8 mouse cellular contexts compared by ENCODE assay signal in the genomic region with DNA sequence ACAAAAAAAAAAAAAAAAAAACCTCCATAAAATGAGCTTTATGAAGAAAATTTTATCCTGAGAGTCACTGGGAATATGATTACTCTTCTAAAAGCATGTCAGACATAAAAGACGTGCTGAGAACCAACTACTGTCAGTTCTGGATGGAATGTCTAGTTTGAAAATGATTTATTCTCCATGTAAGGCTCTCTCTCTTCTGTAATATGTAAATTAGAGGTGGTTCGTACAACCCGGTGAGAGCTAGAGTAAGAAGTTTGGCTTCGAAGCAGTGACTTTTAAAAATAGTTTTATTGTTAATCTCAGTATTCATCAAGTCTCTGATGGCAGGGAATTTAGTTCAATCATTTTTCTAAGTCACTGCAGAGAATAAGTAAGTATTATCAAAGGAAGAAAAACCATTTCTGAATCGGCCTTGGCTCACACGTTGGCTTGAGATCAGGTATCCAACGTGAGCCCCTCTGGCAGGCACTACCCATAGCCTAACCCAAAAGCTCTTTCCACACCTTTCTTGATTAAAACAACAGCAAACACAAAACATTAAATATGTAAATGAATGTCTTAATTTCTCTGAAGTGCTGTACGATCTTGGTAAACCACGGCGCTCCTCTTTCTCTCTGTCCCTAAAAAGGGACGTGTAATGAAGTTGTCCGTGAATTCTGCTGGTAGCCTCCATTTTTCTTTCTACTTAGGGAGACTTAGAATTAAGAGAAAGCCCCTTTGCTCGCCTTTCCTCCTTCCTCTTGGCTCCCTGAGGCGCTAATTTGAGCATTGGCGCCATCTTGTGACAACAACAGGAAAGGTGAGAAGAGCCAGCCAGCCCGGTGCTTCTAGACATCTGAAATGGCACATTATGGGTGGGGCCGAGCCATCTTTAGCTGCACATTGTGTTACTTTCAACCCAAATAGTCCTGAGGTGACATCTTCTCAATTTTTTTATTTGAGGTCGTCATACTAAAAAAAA. TPM values are rescaled to one million over a fixed set of nuclear protein-coding genes. Genes with fewer than 3 reads are reported as not detected.
DNase-seq lines count a peak whose midpoint lies in the region; ATAC-seq lines count a peak whose summit lies in the region.

No protein-coding gene starts in this region.

- peak; percentile 90 for DNase-seq in ES-CJ7 (ENCODE audit: low read depth, low spot score)
- DNase-seq in c-Kit-positive CD71-positive TER-119-positive erythroid progenitor cells, embryonic 14.5 days (ENCODE audit: low spot score) = peak; percentile 67
- DNase-seq in heart, postnatal 36 days = peak; percentile 75 to 77
- DNase-seq in layer of hippocampus, adult 18-20 months (ENCODE audit: low spot score in 2 of 2) = peak; percentile 65 to 90
- peak; percentile 74 to 75 for DNase-seq in lung, adult 18-20 months
- DNase-seq in testis, postnatal 10 days (ENCODE audit: low spot score) = peak; percentile 80

- intact Hi-C loops in heart, postnatal 36 days (cut with DNase I) = loop anchor here (1.0 to 10.0 kb wide), 6 partner anchors 71 to 621 kb away; a partner anchor contains a TSS

- peak overlapping the region; percentile 4; the same call in 1 of the 2 replicates for H3K9ac ChIP-seq in forebrain, embryonic 16.5 days (replicated peaks; ENCODE audit: low read depth, low read length)
- no peak overlapping the region for H3K9ac ChIP-seq in neural tube, embryonic 15.5 days (replicated peaks)

- H3K27me3 ChIP-seq in forebrain, embryonic 16.5 days (replicated peaks; ENCODE audit: control insufficient read depth, insufficient read depth, low read length) = no peaks in the 10 kb centered on the region
- 0 out of 2 replicates have a peak, but pooled peaks cover 3% of the 10 kb centered on the region for H3K27me3 ChIP-seq in neural tube, embryonic 15.5 days (replicated peaks)

- 19% methylated on average over 18 of the region's 18 CpGs for WGBS in forebrain, embryonic 16.5 days
- WGBS in neural tube, embryonic 15.5 days = 15% methylated on average over 18 of the region's 18 CpGs

- no peaks in the 10 kb centered on the region for H3K36me3 ChIP-seq in forebrain, embryonic 16.5 days (ENCODE audit: control insufficient read depth, insufficient read depth)
- H3K36me3 ChIP-seq in neural tube, embryonic 15.5 days = no peaks in the 10 kb centered on the region

- peak overlapping the region; percentile 57; the same call in 1 of the 2 replicates for H3K27ac ChIP-seq in forebrain, embryonic 16.5 days (ENCODE audit: low read length)
- no peak overlapping the region for H3K27ac ChIP-seq in neural tube, embryonic 15.5 days (replicated peaks)

- ATAC-seq in forebrain, embryonic 16.5 days = peak; percentile 87
- ATAC-seq in neural tube, embryonic 15.5 days (ENCODE audit: low FRiP score) = peak; percentile 87; the same call in 1 of the 2 replicates

- H3K9me3 ChIP-seq in forebrain, embryonic 16.5 days (ENCODE audit: control insufficient read depth, low read length) = no peaks in the 10 kb centered on the region
- no peaks in the 10 kb centered on the region for H3K9me3 ChIP-seq in neural tube, embryonic 15.5 days (replicated peaks)

- H3K4me2 ChIP-seq in forebrain, embryonic 16.5 days (ENCODE audit: low read length) = peak overlapping the region; percentile 41
- H3K4me2 ChIP-seq in neural tube, embryonic 15.5 days = peak overlapping the region; percentile 52

- H3K4me1 ChIP-seq in forebrain, embryonic 16.5 days (replicated peaks; ENCODE audit: control insufficient read depth, insufficient read depth, low read length) = peaks cover 5% of the 10 kb centered on the region; the same call in 1 of the 2 replicates
- peaks cover 7% of the 10 kb centered on the region for H3K4me1 ChIP-seq in neural tube, embryonic 15.5 days

- peak overlapping the region; percentile 14; the same call in 1 of the 2 replicates for H3K4me3 ChIP-seq in forebrain, embryonic 16.5 days (replicated peaks; ENCODE audit: low read length)
- peak overlapping the region; percentile 26 for H3K4me3 ChIP-seq in neural tube, embryonic 15.5 days (replicated peaks)

RNA-seq across cellular contexts. Expression of a gene that starts 44.1 kb away (rescaled TPM):
- 21.4 and 24.9 TPM in 2 replicates for polyA plus RNA-seq in forebrain, embryonic 16.5 days (2015; fragmentation: Nextera tagmentation; extraction: Ambion mirVana)
- 10 to 100 TPM; 35.4 to 43.5 TPM for total RNA-seq in heart, postnatal 36 days (2021)
- 10 to 100 TPM; 89.4 to 91.2 TPM for total RNA-seq in layer of hippocampus, adult 18-20 months (2021)
- 22.4 and 25.1 TPM in 2 replicates for polyA plus RNA-seq in neural tube, embryonic 15.5 days (2015; fragmentation: Nextera tagmentation; extraction: Ambion mirVana)

RNA-seq across cellular contexts. Expression of a gene that starts 44.4 kb away (rescaled TPM):
- polyA plus RNA-seq in forebrain, embryonic 16.5 days (2015; fragmentation: Nextera tagmentation; extraction: Ambion mirVana) = not detected in 2 replicates
- total RNA-seq in heart, postnatal 36 days (2021) = not detected
- not detected for total RNA-seq in layer of hippocampus, adult 18-20 months (2021)
- polyA plus RNA-seq in neural tube, embryonic 15.5 days (2015; fragmentation: Nextera tagmentation; extraction: Ambion mirVana) = not detected in 2 replicates
